Mouse (Mus musculus): ENCODE results near the gene Hlcs.

- TF ChIP-seq CTCF (IDR thresholded peaks at IDR 0.05; ENCODE audit: control insufficient read depth, insufficient read depth, insufficient replicate concordance, low read depth, low read length) (no peak), POLR2A (IDR thresholded peaks at IDR 0.05; ENCODE audit: control insufficient read depth, low read depth, low read length) (no peak)
These were observed 49.0 kb upstream of the Hlcs start for GRCm38 (mm10) chr16:94362174-94362873.
